Mouse (Mus musculus): ENCODE data around the gene Myl6. TPM values are rescaled to one million over a fixed set of nuclear protein-coding genes. Genes with fewer than 3 reads are reported as not detected.

Myl6 gene
- polyA plus RNA-seq, 1 experiment from 2014 or later = 2,049 TPM

GRCm38 (mm10) chr10:128497134-128497737 lies 3.3 kb upstream of the Myl6 start:
- no peak overlapping the region for H3K27ac ChIP-seq (ENCODE audit: low read length)
- H3K4me3 ChIP-seq (ENCODE audit: low read depth, low read length) = no peak overlapping the region
- TF ChIP-seq CTCF (IDR thresholded peaks at IDR 0.05) (no peak), EP300 (IDR thresholded peaks at IDR 0.05) (no peak)
- ATAC-seq (no peak), DNase-seq (ENCODE audit: low spot score) (no peak)
- no peak overlapping the region for H3K9ac ChIP-seq (replicated peaks; ENCODE audit: low read depth)
- no peaks in the 10 kb centered on the region for H3K9me3 ChIP-seq (ENCODE audit: low read length)
- peaks cover 5% of the 10 kb centered on the region; the same call in 1 of the 2 replicates for H3K4me1 ChIP-seq (ENCODE audit: insufficient read depth, low read depth, low read length)
- H3K36me3 ChIP-seq (ENCODE audit: insufficient read depth, low read length) = no peaks in the 10 kb centered on the region
- H3K27me3 ChIP-seq (replicated peaks; ENCODE audit: insufficient read depth, low read length) = no peaks in the 10 kb centered on the region
- no peak overlapping the region for H3K4me2 ChIP-seq (replicated peaks; ENCODE audit: low read depth, low read length)
- 36% methylated on average over 6 of the region's 6 CpGs for WGBS

- TF ChIP-seq CTCF (IDR thresholded peaks at IDR 0.05) = no peak
- no peak for TF ChIP-seq EP300 (IDR thresholded peaks at IDR 0.05)
- no peaks in the 10 kb centered on the region for H3K27me3 ChIP-seq (replicated peaks; ENCODE audit: insufficient read depth, low read length)
- H3K9me3 ChIP-seq (ENCODE audit: low read length) = no peaks in the 10 kb centered on the region
- ATAC-seq (no peak), DNase-seq (ENCODE audit: low spot score) (no peak)
- WGBS = 44% methylated on average over 6 of the region's 6 CpGs
- no peak overlapping the region for H3K4me3 ChIP-seq (ENCODE audit: low read depth, low read length)
- no peaks in the 10 kb centered on the region for H3K36me3 ChIP-seq (ENCODE audit: insufficient read depth, low read length)
- no peak overlapping the region for H3K9ac ChIP-seq (replicated peaks; ENCODE audit: low read depth)
- H3K27ac ChIP-seq (ENCODE audit: low read length) = no peak overlapping the region
- H3K4me2 ChIP-seq (replicated peaks; ENCODE audit: low read depth, low read length) = no peak overlapping the region
- H3K4me1 ChIP-seq (ENCODE audit: insufficient read depth, low read depth, low read length) = peaks cover 5% of the 10 kb centered on the region; the same call in 1 of the 2 replicates
These were observed 2.6 kb upstream of the Myl6 start for GRCm38 (mm10) chr10:128496509-128497077.

DNA sequence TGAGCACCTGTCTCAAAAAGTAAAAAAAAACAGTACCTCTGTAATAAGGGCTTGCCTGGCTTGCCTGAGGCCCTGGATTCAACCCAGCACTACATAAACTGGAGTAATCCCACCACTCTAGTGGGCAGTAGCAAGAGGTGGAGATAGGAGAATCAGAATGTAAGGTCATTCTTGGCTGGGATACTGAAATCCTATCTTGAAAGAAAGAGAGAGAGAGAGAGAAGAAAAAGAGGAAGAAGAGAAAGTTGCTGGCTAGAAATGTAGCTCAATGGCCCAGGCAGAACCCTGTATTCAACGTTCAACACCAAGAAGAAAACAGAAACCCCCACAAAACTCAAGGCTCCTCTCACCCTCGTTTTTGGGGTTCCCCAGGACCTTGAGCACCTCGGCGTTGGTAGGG lies 2.0 kb upstream of the Myl6 start:
- Histone ChIP-seq H3K27me3 (replicated peaks; ENCODE audit: insufficient read depth, low read length) (no peaks in the 10 kb centered on the region), H3K4me3 (ENCODE audit: low read depth, low read length) (no peak overlapping the region), H3K9me3 (ENCODE audit: low read length) (no peaks in the 10 kb centered on the region), H3K36me3 (ENCODE audit: insufficient read depth, low read length) (no peaks in the 10 kb centered on the region), H3K27ac (ENCODE audit: low read length) (no peak overlapping the region), H3K4me2 (replicated peaks; ENCODE audit: low read depth, low read length) (no peak overlapping the region), H3K9ac (replicated peaks; ENCODE audit: low read depth) (no peak overlapping the region), H3K4me1 (ENCODE audit: insufficient read depth, low read depth, low read length) (peaks cover 5% of the 10 kb centered on the region; the same call in 1 of the 2 replicates)
- no peak for DNase-seq (ENCODE audit: low spot score)
- TF ChIP-seq CTCF (IDR thresholded peaks at IDR 0.05) (no peak), EP300 (IDR thresholded peaks at IDR 0.05) (no peak)
- ATAC-seq = no peak
- WGBS = 81% methylated on average over 4 of the region's 4 CpGs

DNA sequence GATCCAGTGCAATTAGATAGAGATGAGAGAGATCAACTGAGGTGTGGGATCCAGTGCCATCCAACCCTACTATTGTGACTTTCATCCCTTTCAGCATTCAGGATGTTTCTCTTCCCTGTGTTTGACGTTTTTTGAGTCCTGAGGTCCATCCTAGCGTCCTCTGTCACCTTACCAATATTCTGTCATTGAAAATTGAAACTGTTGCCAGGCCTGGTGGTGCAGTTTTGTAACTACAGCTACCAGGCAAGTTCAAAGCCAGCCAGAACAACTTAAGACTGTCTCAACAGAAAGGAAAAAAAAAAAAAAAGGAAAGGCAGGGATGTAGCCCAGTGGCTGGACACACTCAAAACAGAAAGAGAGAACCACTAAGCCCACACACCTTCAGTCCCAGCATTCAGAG lies 1.3 kb upstream of the Myl6 start:
- Histone ChIP-seq H3K4me3 (ENCODE audit: low read depth, low read length) (no peak overlapping the region), H3K9ac (replicated peaks; ENCODE audit: low read depth) (no peak overlapping the region), H3K4me1 (ENCODE audit: insufficient read depth, low read depth, low read length) (peaks cover 5% of the 10 kb centered on the region; the same call in 1 of the 2 replicates), H3K27me3 (replicated peaks; ENCODE audit: insufficient read depth, low read length) (no peaks in the 10 kb centered on the region), H3K4me2 (replicated peaks; ENCODE audit: low read depth, low read length) (peak overlapping the region; percentile 78), H3K9me3 (ENCODE audit: low read length) (no peaks in the 10 kb centered on the region), H3K27ac (ENCODE audit: low read length) (no peak overlapping the region), H3K36me3 (ENCODE audit: insufficient read depth, low read length) (no peaks in the 10 kb centered on the region; the same call in 1 of the 2 replicates)
- whole genome bisulfite sequencing = 70% methylated on average over 2 of the region's 2 CpGs
- no peak for TF ChIP-seq EP300 (IDR thresholded peaks at IDR 0.05)
- 0 out of 2 replicates have a peak, but pooled peaks have one; percentile 23 for TF ChIP-seq CTCF (IDR thresholded peaks at IDR 0.05)
- ATAC-seq = no peak
- no peak for DNase-seq (ENCODE audit: low spot score)

GRCm38 (mm10) chr10:128494667-128495245 lies 811 bp upstream of the Myl6 start:
- DNase-seq (ENCODE audit: low spot score) = peak; percentile 25

DNA sequence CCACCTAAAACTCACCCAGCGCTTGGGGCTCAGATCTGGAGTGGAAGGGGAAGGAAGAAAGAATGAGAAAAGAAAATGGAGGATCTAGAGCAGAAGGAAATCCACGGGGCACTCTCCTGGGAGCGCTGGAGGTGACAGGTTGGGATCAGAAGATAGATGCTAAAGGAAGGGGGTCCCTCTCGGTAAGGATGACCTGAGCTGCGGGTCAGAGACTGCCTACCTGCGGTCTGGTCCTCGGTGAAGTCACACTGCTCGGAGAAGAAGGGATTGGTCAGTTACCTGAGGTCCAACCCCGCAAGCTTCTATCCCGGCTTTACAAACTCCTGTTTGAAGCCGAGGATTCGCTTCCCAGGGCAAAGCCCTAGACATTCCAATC lies 638 bp downstream of the Myl6 start:
- WGBS = 0% methylated on average over 12 of the region's 12 CpGs
- Histone ChIP-seq H3K27me3 (replicated peaks; ENCODE audit: insufficient read depth, low read length) (no peaks in the 10 kb centered on the region), H3K4me2 (replicated peaks; ENCODE audit: low read depth, low read length) (peak overlapping the region; percentile 78), H3K36me3 (ENCODE audit: insufficient read depth, low read length) (peaks cover 17% of the 10 kb centered on the region), H3K4me3 (ENCODE audit: low read depth, low read length) (peak overlapping the region; percentile 78), H3K27ac (ENCODE audit: low read length) (peak overlapping the region; percentile 95), H3K9ac (replicated peaks; ENCODE audit: low read depth) (peak overlapping the region; percentile 93), H3K4me1 (ENCODE audit: insufficient read depth, low read depth, low read length) (peaks cover 4% of the 10 kb centered on the region; the same call in 1 of the 2 replicates), H3K9me3 (ENCODE audit: low read length) (no peaks in the 10 kb centered on the region)
- TF ChIP-seq CTCF (IDR thresholded peaks at IDR 0.05) = no peak
- TF ChIP-seq EP300 (IDR thresholded peaks at IDR 0.05) = no peak
- no peak for DNase-seq (ENCODE audit: low spot score)
- peak; percentile 13 for ATAC-seq

More at GRCm38 (mm10) chr10:128494667-128495245, 811 bp upstream of the Myl6 start:
- Histone ChIP-seq H3K4me1 (ENCODE audit: insufficient read depth, low read depth, low read length) (peaks cover 5% of the 10 kb centered on the region; the same call in 1 of the 2 replicates), H3K27ac (ENCODE audit: low read length) (peak overlapping the region; percentile 95), H3K9ac (replicated peaks; ENCODE audit: low read depth) (peak overlapping the region; percentile 59), H3K4me2 (replicated peaks; ENCODE audit: low read depth, low read length) (peak overlapping the region; percentile 78), H3K27me3 (replicated peaks; ENCODE audit: insufficient read depth, low read length) (no peaks in the 10 kb centered on the region), H3K9me3 (ENCODE audit: low read length) (no peaks in the 10 kb centered on the region), H3K4me3 (ENCODE audit: low read depth, low read length) (peak overlapping the region; percentile 78), H3K36me3 (ENCODE audit: insufficient read depth, low read length) (peaks cover 5% of the 10 kb centered on the region)
- 44% methylated on average over 11 of the region's 11 CpGs for WGBS
- no peak; the same call in 1 of the 2 replicates for TF ChIP-seq CTCF (IDR thresholded peaks at IDR 0.05)
- no peak for TF ChIP-seq EP300 (IDR thresholded peaks at IDR 0.05)
- ATAC-seq = no peak
